Mouse (Mus musculus): ENCODE measurements around the gene C1qc. TPM values are rescaled to one million over a fixed set of nuclear protein-coding genes. Genes with fewer than 3 reads are reported as not detected.

C1qc gene
- polyA plus RNA-seq, 1 experiment from 2014 or later = 24.2 TPM

DNA sequence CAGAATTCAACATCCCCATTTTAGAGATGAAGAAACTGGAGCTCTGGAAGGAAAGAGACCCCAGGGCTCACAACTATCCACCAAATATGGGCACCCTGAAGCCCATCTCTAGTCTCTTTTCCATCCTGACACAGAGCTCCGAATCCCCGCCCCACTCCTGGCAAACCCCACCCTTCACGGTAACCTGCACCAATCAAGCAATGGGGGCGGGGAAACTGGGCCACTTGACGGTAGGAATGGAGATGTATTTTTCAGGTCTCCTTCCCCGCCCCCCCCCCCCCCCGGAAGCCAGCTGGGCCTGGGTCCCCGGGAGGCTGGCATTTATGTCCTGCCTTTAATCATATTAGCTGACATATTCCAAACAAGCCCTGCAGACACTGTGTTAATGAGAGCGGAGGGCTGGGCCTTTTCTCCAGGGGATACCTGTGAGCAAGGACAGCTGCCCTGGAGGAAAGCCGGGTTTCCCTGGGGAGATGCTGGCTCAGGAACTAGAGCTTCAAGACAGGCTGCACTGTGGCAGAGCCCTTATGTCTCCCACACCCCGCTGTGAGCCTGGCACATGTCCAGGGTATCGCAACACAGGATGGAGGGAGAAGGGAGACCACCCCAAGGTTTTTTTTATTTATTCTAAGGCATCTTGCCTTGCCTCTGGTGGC, 25.0 kb downstream of the C1qc start:
- Histone ChIP-seq H3K4me2 (no peak overlapping the region), H3K36me3 (no peaks in the 10 kb centered on the region), H3K9ac (no peak overlapping the region), H3K4me1 (replicated peaks) (peaks cover 38% of the 10 kb centered on the region), H3K9me3 (no peaks in the 10 kb centered on the region), H3K27ac (replicated peaks) (no peak overlapping the region), H3K4me3 (no peak overlapping the region), H3K27me3 (no peaks in the 10 kb centered on the region)
- ATAC-seq (ENCODE audit: low FRiP score, low read depth) = peak; percentile 59; the same call in 1 of the 2 replicates
- WGBS = 11% methylated on average over 12 of the region's 12 CpGs

DNA sequence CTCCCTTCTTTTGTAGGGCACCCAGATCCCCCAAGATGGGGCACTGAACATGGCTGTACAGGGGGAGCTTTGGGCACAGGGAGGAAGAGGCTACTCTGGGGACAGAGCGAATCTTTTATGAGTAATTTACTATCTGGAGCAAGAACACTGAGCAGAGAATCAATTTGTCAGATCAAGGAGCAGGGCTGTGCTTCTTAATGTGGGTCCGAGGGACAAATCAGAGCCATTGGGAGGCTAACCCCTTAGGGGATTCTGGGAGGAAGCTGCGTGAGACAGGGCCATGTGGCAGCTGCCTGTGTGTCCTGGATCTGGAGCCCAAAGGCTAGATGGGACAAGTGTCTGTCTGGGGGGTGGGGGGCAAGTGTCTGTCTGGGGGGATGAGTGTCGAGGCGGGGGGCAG, 27.3 kb downstream of the C1qc start:
- no peak overlapping the region for H3K4me3 ChIP-seq
- no peak for ATAC-seq (ENCODE audit: low FRiP score, low read depth)

DNA sequence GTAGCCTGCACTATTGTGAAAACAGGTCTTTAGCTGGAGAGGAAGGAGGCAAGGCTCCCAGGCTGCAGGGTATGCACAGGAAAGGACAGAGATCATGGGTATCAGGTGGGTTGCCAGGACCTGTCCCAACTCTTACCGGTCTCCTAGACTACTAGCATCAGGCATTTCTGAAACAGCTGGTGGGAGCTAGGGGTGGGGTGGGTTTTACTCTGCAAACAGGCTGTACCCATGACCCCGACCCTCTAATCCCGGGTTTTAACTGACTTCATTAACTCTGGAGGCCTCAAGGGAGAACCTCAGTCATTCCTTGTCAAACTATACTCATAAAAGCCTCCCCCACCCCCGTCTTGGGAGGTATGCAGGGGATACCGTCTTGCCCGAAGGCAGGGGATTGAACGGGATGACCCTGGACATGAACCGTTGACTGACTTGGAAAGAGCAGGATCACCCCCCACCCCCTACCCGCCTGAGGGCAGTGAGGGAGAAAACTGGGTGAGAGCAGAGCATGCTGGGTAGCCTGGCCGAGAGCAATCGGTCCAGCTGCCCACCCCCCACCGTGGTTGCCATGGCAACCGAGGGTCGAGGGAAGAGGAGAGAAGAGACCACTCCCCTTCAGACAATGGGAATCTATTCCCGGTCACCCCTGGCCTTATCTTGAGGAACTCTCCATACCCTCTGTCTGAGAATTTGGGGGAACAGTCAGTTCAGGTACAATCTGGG, 28.0 kb downstream of the C1qc start:
- Histone ChIP-seq H3K4me1 (replicated peaks) (peaks cover 51% of the 10 kb centered on the region), H3K9me3 (no peaks in the 10 kb centered on the region), H3K4me2 (peak overlapping the region; percentile 34), H3K9ac (no peak overlapping the region), H3K27ac (replicated peaks) (peak overlapping the region; percentile 77), H3K36me3 (no peaks in the 10 kb centered on the region), H3K27me3 (no peaks in the 10 kb centered on the region), H3K4me3 (no peak overlapping the region)
- peak; percentile 51; the same call in 1 of the 2 replicates for ATAC-seq (ENCODE audit: low FRiP score, low read depth)
- 5% methylated on average over 15 of the region's 15 CpGs for WGBS

More for the DNA sequence above, 27.3 kb downstream of the C1qc start:
- H3K27me3 ChIP-seq = no peaks in the 10 kb centered on the region
- H3K4me2 ChIP-seq = peak overlapping the region; percentile 34
- peaks cover 51% of the 10 kb centered on the region for H3K4me1 ChIP-seq (replicated peaks)
- WGBS = 36% methylated on average over 5 of the region's 5 CpGs
- no peak overlapping the region for H3K9ac ChIP-seq
- H3K36me3 ChIP-seq = no peaks in the 10 kb centered on the region
- peak overlapping the region; percentile 77 for H3K27ac ChIP-seq (replicated peaks)
- H3K9me3 ChIP-seq = no peaks in the 10 kb centered on the region

DNA sequence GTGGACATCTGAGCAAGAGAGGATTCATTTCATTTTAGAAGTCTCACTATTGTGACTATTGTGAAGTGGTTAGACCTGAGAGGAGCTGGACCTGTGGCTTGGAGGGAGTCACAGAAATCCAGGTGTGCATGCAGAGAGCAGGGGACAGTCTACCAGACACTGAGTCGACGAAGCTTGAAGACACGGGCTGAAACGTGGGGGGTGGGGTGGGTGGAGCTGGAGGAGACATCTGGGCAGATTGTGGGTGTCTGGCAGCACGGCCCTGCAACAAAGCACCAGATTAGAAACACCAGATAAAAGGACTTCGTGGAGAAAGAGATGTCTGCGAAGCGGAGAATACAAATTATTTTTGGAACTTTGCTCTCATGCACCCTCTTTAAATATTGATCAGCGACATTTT, 29.3 kb downstream of the C1qc start:
- no peak for ATAC-seq (ENCODE audit: low FRiP score, low read depth)
- H3K36me3 ChIP-seq = no peaks in the 10 kb centered on the region
- H3K4me2 ChIP-seq = no peak overlapping the region
- H3K4me3 ChIP-seq = no peak overlapping the region
- 38% methylated on average over 9 of the region's 9 CpGs for WGBS
- no peaks in the 10 kb centered on the region for H3K9me3 ChIP-seq
- H3K27me3 ChIP-seq = no peaks in the 10 kb centered on the region
- H3K9ac ChIP-seq = no peak overlapping the region
- no peak overlapping the region for H3K27ac ChIP-seq (replicated peaks)
- peaks cover 51% of the 10 kb centered on the region for H3K4me1 ChIP-seq (replicated peaks)

GRCm38 (mm10) chr4:136862411-136862810, 30.5 kb downstream of the C1qc start:
- no peak overlapping the region for H3K9ac ChIP-seq

DNA sequence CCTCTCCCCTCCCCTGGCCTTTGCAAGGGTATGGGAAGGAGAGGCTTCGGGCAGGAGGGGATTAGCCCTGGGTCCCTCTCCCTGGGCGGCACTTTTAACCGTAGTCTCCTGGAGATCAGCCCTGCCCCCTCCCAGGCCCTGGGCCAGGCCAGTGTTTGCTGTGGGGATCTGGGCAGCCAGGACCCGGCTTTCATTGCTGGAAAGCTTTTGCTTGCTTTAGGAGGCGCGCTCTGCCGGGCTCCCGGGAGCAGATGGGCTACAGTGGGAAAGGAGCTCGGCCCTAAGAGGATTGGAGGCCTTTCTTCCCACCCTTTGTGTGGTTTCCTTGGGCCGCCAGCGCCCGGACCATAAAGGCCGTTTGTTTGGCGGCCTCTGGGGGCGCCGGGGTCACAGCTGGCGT, 31.1 kb downstream of the C1qc start:
- H3K4me3 ChIP-seq = no peak overlapping the region
- no peak for ATAC-seq (ENCODE audit: low FRiP score, low read depth)
- H3K9me3 ChIP-seq = no peaks in the 10 kb centered on the region
- 11% methylated on average over 17 of the region's 17 CpGs for whole genome bisulfite sequencing
- no peak overlapping the region for H3K4me2 ChIP-seq
- H3K9ac ChIP-seq = no peak overlapping the region
- no peak overlapping the region for H3K27ac ChIP-seq (replicated peaks)
- no peaks in the 10 kb centered on the region for H3K36me3 ChIP-seq
- H3K4me1 ChIP-seq (replicated peaks) = peaks cover 40% of the 10 kb centered on the region
- no peaks in the 10 kb centered on the region for H3K27me3 ChIP-seq

More at GRCm38 (mm10) chr4:136862411-136862810, 30.5 kb downstream of the C1qc start:
- Histone ChIP-seq H3K27me3 (no peaks in the 10 kb centered on the region), H3K36me3 (no peaks in the 10 kb centered on the region), H3K9me3 (no peaks in the 10 kb centered on the region), H3K4me3 (no peak overlapping the region), H3K4me1 (replicated peaks) (peaks cover 41% of the 10 kb centered on the region), H3K27ac (replicated peaks) (no peak overlapping the region), H3K4me2 (no peak overlapping the region)
- WGBS = 73% methylated on average over 2 of the region's 2 CpGs
- no peak for ATAC-seq (ENCODE audit: low FRiP score, low read depth)

DNA sequence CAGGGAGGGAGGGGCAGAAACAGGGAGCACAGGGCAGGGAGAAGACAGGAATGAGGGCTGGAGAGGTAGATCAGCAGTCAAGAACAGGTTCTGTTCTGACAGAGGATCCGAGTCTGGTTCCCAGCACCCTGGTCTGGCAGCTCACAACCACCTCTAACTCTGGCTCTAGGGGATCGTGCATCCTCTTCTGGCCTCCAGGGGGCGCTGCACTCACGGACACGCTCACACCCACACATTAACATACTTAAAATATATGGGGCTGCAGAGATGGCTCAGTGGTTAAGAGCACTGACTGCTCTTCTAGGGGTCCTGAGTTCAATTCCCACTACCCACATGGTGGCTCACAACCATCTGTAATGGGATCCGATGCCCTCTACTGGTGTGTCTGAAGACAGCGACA, 32.8 kb downstream of the C1qc start:
- 89% methylated on average over 7 of the region's 7 CpGs for WGBS
- Histone ChIP-seq H3K27ac (replicated peaks) (no peak overlapping the region), H3K9ac (no peak overlapping the region), H3K4me2 (no peak overlapping the region), H3K27me3 (no peaks in the 10 kb centered on the region), H3K4me1 (replicated peaks) (peaks cover 26% of the 10 kb centered on the region), H3K4me3 (no peak overlapping the region), H3K9me3 (no peaks in the 10 kb centered on the region), H3K36me3 (no peaks in the 10 kb centered on the region)
- no peak for ATAC-seq (ENCODE audit: low FRiP score, low read depth)

DNA sequence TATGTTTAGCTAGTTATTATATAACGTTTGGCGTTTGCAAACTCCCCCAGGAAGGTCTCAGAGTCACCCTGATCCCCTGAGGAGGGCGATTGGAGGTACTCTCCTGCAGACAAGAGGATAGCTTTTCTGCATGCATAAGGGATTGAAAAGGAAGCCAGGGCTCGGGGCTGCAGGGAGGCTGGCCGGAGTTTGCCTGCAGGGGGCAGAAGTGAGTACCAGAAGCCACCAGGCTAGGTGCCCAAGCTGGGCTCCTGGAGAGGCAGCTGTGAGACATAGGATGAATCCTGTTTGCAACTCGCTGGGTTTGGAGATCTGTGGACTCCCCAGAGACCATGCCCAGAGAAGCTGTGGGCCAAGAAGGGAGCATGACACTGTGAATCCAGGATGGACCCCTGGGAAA, 37.8 kb downstream of the C1qc start:
- Histone ChIP-seq H3K27me3 (no peaks in the 10 kb centered on the region), H3K4me2 (no peak overlapping the region), H3K27ac (replicated peaks) (no peak overlapping the region), H3K9me3 (no peaks in the 10 kb centered on the region), H3K9ac (no peak overlapping the region), H3K36me3 (no peaks in the 10 kb centered on the region), H3K4me1 (replicated peaks) (peaks cover 5% of the 10 kb centered on the region; the same call in 1 of the 2 replicates), H3K4me3 (no peak overlapping the region)
- no peak for ATAC-seq (ENCODE audit: low FRiP score, low read depth)
- WGBS = 33% methylated on average over 6 of the region's 6 CpGs

DNA sequence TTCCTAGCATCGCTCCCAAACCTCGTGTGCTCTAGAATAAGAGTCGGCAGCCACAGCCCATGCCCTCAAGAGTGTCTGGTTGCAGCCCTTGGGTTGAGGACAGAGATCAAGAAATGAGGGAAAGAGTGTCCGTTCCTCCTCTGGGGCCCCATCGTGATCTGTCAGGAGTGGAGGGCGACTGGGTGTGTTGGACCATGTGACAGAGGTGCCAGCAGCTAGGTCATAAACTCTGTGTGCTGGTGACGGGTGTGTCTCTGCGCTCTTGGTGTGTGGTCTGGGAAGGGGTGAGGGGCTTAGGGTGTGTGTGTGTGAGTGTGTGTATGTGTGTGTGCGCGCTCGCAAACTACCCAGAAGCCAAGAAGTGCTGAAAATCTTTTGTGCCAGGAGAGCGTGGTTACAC, 39.9 kb downstream of the C1qc start:
- H3K4me1 ChIP-seq (replicated peaks) = peaks cover 8% of the 10 kb centered on the region
- no peak for ATAC-seq (ENCODE audit: low FRiP score, low read depth)
- WGBS = 85% methylated on average over 12 of the region's 12 CpGs
- no peaks in the 10 kb centered on the region for H3K36me3 ChIP-seq
- no peaks in the 10 kb centered on the region for H3K27me3 ChIP-seq
- no peak overlapping the region for H3K4me2 ChIP-seq
- H3K27ac ChIP-seq (replicated peaks) = no peak overlapping the region
- H3K9me3 ChIP-seq = no peaks in the 10 kb centered on the region
- H3K9ac ChIP-seq = no peak overlapping the region
- no peak overlapping the region for H3K4me3 ChIP-seq

DNA sequence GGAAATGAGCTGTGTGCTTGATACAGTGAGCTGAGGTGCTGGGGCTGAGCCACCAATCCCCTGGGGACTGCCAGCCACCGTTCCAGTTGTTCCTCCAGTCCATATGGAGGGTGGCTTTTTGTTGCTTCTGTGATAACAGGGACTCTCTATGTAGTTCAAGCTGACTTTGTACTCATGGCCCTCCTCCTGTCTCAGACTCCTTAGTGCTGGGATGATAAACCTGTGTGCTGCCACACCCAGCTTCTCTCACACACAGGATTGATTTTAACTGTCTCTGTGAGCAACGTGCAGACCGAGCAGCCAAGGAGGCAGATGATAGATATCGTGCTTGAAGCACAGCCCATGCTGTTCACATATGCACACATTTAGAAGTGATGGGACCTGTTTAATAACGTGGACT, 40.7 kb downstream of the C1qc start:
- Histone ChIP-seq H3K9me3 (no peaks in the 10 kb centered on the region), H3K27ac (replicated peaks) (no peak overlapping the region), H3K36me3 (no peaks in the 10 kb centered on the region), H3K4me2 (no peak overlapping the region), H3K4me1 (replicated peaks) (peaks cover 11% of the 10 kb centered on the region), H3K27me3 (no peaks in the 10 kb centered on the region), H3K4me3 (no peak overlapping the region), H3K9ac (no peak overlapping the region)
- no peak for ATAC-seq (ENCODE audit: low FRiP score, low read depth)
- WGBS = 53% methylated on average over 5 of the region's 5 CpGs

GRCm38 (mm10) chr4:136848565-136848964, 44.3 kb downstream of the C1qc start:
- Histone ChIP-seq H3K4me3 (no peak overlapping the region), H3K9me3 (no peaks in the 10 kb centered on the region), H3K36me3 (no peaks in the 10 kb centered on the region), H3K4me1 (replicated peaks) (peaks cover 18% of the 10 kb centered on the region), H3K4me2 (no peak overlapping the region), H3K27me3 (no peaks in the 10 kb centered on the region), H3K9ac (no peak overlapping the region), H3K27ac (replicated peaks) (no peak overlapping the region)
- ATAC-seq (ENCODE audit: low FRiP score, low read depth) = no peak
- 70% methylated on average over 4 of the region's 4 CpGs for WGBS

DNA sequence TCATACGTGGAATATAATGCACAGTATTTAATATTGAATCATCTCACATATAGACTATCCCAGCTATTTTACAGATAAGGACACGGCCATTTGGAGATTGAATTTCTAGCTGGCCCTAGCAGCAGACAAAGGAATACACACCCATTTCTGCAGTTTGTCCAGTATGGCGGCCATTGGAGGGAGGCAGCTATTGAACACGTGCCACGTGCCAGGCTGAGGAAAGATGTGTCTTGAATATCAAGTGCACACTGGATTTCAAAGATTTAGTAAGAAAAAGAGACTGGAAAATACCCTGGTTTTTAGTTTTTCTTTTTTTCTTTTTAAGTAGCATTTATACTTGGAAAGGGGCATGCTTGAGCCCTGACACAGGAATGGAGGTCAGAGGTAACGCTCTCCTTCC, 45.7 kb downstream of the C1qc start:
- ATAC-seq (ENCODE audit: low FRiP score, low read depth) = no peak
- no peak overlapping the region for H3K27ac ChIP-seq (replicated peaks)
- 61% methylated on average over 6 of the region's 6 CpGs for WGBS

More for the DNA sequence above, 45.7 kb downstream of the C1qc start:
- H3K4me3 ChIP-seq = no peak overlapping the region
- H3K9me3 ChIP-seq = no peaks in the 10 kb centered on the region
- H3K4me2 ChIP-seq = no peak overlapping the region
- H3K4me1 ChIP-seq (replicated peaks) = peaks cover 16% of the 10 kb centered on the region
- H3K9ac ChIP-seq = no peak overlapping the region
- no peaks in the 10 kb centered on the region for H3K27me3 ChIP-seq
- H3K36me3 ChIP-seq = no peaks in the 10 kb centered on the region
